Mouse (Mus musculus): Measurements from ENCODE around the gene Pfdn6. TPM values are rescaled to one million over a fixed set of nuclear protein-coding genes. Genes with fewer than 3 reads are reported as not detected.

Pfdn6 gene
- total RNA-seq, 1 experiment from 2014 or later = 128 TPM

- no peak for ATAC-seq (replicated peaks; ENCODE audit: low read depth, poor library complexity, severe bottlenecking)
Measured at GRCm38 (mm10) chr17:33935422-33936055, 4.6 kb downstream of the Pfdn6 start.

GRCm38 (mm10) chr17:33932970-33933369 lies 7.2 kb downstream of the Pfdn6 start:
- no peak for ATAC-seq (replicated peaks; ENCODE audit: low read depth, poor library complexity, severe bottlenecking)

GRCm38 (mm10) chr17:33932448-33932847 lies 7.7 kb downstream of the Pfdn6 start:
- no peak for ATAC-seq (replicated peaks; ENCODE audit: low read depth, poor library complexity, severe bottlenecking)

DNA sequence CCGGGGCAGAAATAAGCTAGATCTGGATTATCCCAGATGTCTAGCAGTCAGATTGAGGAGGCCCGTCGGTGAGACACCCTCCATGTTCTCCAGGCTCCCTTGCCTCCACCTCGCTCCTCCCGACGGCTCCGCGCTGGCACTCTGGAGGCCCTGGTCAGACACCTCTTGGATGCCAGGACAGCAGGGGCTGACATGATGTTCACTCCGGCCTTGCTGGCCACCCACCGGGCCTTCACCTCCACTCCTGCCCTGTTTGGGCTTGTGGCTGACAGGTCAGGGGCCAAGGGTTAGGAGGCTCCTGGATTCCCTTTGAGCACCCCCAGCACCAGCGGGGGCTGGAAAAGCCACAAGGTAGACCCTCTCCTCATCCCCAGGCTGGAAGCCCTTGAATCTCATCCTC lies 8.2 kb downstream of the Pfdn6 start:
- no peak for ATAC-seq (replicated peaks; ENCODE audit: low read depth, poor library complexity, severe bottlenecking)

DNA sequence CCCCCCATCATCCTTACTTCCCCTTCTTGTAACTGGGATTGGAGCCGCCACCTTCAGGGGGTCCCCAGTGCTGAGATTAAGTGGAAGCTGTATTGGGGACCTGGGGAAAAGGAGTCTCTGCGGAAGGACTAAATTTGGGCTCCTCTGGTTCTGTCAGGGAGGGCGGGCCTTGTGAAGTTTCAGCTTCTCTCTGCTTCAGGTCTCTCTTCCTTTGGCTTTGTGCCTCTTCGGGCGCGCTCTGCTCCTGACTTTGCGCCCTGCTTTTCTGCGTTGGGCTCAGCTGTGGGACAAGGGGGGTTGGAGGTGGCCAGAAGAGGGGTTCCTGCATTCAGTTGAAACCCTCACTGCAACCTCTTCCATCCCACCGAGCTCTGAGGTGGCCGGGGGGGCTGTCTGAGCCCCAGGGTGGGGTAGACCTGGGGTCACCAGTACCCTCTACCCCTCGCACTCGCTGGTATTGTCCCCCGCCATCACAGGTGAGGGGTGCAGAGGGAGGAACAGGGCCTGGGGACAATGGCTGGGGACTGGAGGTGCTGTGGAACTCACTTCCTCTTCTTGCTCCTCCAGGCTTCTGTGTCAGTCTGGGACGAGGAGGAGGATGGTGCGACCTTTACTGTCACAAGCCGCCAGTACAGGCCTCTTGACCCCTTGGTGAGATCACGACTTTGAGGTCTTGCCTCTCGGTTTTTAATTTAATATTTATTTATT lies 8.8 kb downstream of the Pfdn6 start:
- ATAC-seq (replicated peaks; ENCODE audit: low read depth, poor library complexity, severe bottlenecking) = no peak

GRCm38 (mm10) chr17:33930280-33931158 lies 9.6 kb downstream of the Pfdn6 start:
- ATAC-seq (replicated peaks; ENCODE audit: low read depth, poor library complexity, severe bottlenecking) = peak; percentile 17; the same call in 1 of the 2 replicates

GRCm38 (mm10) chr17:33929371-33930279 lies 10.5 kb downstream of the Pfdn6 start, which contains the start of gene Rgl2:
TSS of gene Rgl2 (plus strand) at chr17:33929543.
- ATAC-seq (replicated peaks; ENCODE audit: low read depth, poor library complexity, severe bottlenecking) = peak; percentile 73

DNA sequence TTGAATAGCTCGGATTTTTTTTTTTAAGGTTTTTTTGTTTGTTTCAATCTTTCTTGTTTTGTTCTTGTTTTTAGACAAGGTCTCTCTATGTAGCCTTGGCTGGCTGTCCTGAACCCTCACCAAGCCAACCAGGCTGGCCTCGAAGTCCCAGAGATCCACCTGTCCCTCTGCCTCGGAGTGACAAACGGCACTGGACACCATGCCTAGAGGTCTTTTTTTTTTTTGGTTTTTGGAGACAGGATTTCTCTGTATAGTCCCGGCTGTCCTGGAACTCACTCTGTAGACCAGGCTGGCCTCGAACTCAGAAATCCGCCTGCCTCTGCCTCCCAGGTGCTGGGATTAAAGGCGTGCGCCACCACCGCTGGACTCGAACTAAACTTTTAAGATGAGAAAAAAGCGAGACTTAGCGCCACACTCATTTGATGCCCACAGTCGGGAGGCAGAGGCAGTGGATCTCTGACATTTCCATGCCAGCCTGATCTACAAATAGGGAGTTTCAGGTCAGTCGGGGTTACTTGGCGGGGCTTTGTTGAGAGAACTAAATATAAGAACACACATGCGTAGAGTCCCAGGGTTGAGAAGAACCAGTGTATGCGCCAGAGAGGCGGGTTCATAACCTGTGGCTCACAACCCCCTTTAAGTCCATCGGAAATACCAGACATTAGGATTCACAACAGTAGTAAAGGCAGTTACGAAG lies 11.7 kb downstream of the Pfdn6 start:
- no peak for ATAC-seq (replicated peaks; ENCODE audit: low read depth, poor library complexity, severe bottlenecking)

DNA sequence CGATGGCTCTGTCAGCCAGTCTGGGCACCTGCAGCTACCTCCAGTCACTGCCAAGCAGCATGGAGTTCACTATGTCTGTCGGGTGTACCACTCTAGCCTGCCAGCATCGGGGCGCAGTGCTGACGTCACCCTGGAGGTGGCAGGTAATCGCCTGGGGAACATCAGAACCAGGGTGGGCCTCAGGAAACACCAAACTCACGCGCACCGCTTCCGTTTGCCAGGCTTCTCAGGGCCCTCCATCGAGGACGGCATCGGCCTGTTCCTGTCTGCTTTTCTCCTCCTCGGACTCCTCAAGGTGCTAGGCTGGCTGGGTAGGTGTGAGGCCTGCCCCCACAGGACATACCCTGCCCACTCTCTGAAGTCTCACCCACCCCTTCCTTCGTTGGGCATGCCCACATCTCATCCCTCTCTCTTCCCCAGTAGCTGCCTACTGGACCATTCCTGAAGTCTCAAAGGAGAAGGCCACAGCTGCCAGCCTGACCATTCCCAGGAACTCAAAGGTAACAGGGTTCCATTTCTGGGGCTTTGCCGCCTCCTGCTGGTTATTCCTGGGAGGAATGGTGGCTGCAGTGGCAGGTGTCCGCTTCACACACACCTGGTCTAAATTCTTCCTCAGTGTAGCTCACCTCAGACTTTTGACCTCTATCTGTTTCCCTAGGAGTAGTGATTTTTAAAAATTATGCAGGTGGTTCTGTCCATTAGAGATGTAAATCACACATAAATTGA lies 13.8 kb downstream of the Pfdn6 start:
- no peak for ATAC-seq (replicated peaks; ENCODE audit: low read depth, poor library complexity, severe bottlenecking)

DNA sequence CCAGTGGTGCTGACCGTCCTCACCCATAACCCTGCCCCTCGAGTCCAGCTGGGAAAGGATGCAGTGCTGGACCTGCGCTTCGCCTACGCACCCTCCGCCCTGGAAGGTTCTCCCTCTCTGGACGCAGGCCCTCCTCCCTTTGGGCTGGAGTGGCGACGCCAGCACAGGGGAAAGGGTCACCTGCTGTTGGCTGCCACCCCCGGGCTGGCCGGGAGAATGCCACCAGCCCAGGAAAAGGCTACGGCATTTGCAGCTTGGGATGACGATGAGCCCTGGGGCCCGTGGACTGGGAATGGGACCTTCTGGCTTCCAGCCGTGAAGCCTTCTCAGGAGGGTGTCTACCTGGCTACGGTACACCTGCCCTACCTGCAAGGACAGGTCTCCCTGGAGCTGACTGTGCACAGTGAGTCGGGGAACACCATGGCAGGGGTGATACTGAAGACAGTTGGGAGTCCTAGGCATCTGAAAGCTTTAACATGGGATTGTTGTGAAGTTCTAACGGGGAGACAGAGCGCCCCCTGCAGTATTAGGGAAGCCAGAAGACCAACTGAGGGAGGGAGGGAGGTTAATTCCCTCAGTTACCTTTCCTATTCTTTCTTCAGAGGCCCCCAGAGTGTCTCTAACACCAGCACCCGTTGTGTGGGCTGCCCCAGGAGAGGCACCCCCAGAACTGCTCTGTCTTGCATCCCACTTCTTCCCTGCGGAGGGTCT lies 14.6 kb downstream of the Pfdn6 start:
- no peak for ATAC-seq (replicated peaks; ENCODE audit: low read depth, poor library complexity, severe bottlenecking)

DNA sequence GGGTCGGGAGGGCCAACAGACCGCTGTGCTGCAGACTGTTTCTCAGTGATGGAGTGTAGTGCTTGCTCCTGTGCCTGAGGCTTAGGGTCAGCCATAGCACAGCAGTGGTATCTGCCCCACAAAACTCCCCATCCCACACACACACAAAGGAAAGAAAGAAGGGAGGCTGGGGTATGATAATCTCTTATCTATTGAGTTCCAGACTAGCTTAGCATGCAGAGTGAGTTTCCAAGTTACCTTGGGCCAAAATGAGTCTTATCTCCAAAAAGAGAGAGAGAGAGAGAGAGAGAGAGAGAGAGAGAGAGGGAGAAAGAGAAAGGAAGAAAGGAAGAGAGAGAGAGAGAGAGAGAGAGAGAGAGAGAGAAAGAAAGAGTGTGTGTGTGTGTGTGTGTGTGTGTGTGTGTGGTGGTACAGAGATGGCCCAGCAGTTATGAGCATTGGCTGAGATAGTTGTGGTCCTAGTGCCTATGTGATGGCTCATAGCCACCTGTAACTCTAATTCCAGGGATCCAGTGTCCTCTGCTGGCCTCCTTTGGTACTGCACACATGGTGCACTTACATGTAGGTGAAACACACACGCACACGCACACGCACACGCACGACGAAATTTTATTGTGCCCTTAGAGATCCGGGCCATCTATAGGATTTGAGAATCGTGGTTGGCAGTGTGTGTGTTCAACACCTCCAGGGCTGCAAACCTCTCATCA lies 15.4 kb downstream of the Pfdn6 start:
- no peak for ATAC-seq (replicated peaks; ENCODE audit: low read depth, poor library complexity, severe bottlenecking)

DNA sequence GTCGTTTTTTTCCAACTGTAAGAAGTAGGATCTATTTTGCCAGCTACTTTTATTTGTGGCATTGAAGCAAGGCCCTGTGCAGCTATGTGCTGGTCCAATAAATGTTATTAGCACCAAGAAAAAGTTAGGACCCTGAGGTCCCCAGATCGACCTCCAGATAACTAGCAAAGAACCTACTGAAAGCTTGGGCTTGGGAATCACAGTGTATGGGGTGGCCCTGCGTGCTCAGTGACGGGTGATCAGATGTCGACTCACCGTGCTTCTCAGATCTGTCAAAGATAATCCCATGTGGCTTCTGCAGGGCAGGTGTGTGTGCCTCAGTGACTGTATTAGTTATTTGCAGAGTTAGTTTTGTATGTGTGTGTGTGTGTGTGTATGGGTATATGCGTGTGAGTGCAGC lies 18.8 kb downstream of the Pfdn6 start:
- ATAC-seq (replicated peaks; ENCODE audit: low read depth, poor library complexity, severe bottlenecking) = no peak

GRCm38 (mm10) chr17:33920282-33921097 lies 19.7 kb downstream of the Pfdn6 start:
- peak; percentile 29 for ATAC-seq (replicated peaks; ENCODE audit: low read depth, poor library complexity, severe bottlenecking)

DNA sequence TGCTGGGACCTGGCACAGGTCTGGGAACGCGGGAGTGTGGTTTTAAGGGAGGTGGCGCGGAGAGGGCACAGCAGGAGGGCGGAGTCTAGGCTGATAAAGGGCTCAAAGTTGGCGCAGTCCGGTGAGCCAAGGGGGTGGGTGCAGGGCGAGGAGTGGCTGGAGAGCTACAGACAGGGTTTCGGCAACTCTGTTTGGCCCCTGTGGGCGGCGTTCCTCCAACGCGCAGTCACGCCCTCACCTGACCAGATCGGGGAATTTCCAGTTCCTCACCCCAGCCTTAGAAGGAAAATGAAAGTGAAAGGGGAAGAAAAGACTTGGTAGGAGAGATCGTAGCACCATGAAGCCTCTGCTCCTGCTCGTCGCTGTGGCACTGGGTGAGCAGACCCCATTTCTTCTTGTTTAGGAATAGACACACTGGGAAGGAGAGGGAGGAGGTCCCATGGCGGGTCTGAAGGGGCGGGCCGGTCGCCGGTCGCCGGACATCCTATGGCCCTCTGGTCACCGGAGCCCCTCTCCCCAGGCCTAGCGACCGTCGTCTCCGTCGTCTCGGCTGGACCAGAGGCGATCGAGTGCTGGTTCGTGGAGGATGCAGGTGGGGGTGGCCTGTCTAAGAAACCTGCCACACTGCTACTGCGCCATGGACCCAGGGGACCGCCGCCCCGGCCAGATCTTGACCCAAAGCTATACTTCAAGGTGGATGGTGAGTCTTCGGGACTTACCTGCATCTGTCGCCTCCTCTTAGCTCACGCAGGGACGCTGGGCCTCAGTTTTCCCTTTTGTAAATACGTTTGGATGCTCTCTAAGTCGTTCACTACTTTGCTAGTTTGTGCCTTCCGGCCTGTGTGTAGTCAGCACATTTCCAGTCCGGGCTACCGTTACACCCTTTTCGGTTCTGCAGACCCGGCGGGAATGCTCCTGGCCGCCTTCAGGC lies 20.5 kb downstream of the Pfdn6 start:
- ATAC-seq (replicated peaks; ENCODE audit: low read depth, poor library complexity, severe bottlenecking) = peak; percentile 58

Data from common myeloid progenitor, adult 5-6 weeks (primary cell).